Mouse (Mus musculus): ENCODE data around the gene Cntnap2.

Cntnap2 gene

GRCm38 (mm10) chr6:47319309-47319983, 2260.3 kb downstream of the Cntnap2 start:
- no peak for DNase-seq

GRCm38 (mm10) chr6:47323169-47323835, 2264.1 kb downstream of the Cntnap2 start:
- DNase-seq, result no peak

GRCm38 (mm10) chr6:47323886-47324285, 2264.7 kb downstream of the Cntnap2 start:
- DNase-seq, result no peak

- no peak for DNase-seq
Observed at GRCm38 (mm10) chr6:47328281-47328680, 2269.1 kb downstream of the Cntnap2 start.

GRCm38 (mm10) chr6:47329212-47329611, 2270.1 kb downstream of the Cntnap2 start:
- DNase-seq, result no peak

GRCm38 (mm10) chr6:47333016-47333415, 2273.9 kb downstream of the Cntnap2 start:
- no peak for DNase-seq

GRCm38 (mm10) chr6:47334377-47334776, 2275.2 kb downstream of the Cntnap2 start:
- DNase-seq, result no peak

- DNase-seq, result no peak
Observed at GRCm38 (mm10) chr6:47337300-47337699, 2278.1 kb downstream of the Cntnap2 start.

- no peak for DNase-seq
Observed at GRCm38 (mm10) chr6:47338113-47338512, 2279.0 kb downstream of the Cntnap2 start.

GRCm38 (mm10) chr6:47340813-47341502, 2281.8 kb downstream of the Cntnap2 start:
- no peak for DNase-seq

GRCm38 (mm10) chr6:47341503-47341884, 2282.3 kb downstream of the Cntnap2 start:
- no peak for DNase-seq

GRCm38 (mm10) chr6:47343245-47343644, 2284.1 kb downstream of the Cntnap2 start:
- DNase-seq, result no peak

- DNase-seq, result no peak
Observed at GRCm38 (mm10) chr6:47344696-47345095, 2285.5 kb downstream of the Cntnap2 start.

GRCm38 (mm10) chr6:47350100-47350690, 2291.0 kb downstream of the Cntnap2 start:
- no peak for DNase-seq
